Mouse (Mus musculus): Measurements from ENCODE around the gene Ccdc58.
"Not testable (repeated sequence)": the region's sequence is repeated elsewhere in the genome, so short reads cannot be mapped to it uniquely, and the experiment has no call there.

Gene Ccdc58

GRCm38 (mm10) chr16:36071450-36072379 lies at the start of gene Ccdc58, which contains the start of gene Fam162a:
TSS of gene Ccdc58 (plus strand) at chr16:36071685.
TSS of gene Fam162a (minus strand) at chr16:36071594.
- DNase-seq (ENCODE audit: low spot score): peak; percentile 82

GRCm38 (mm10) chr16:36028120-36028519 lies 43.4 kb upstream of the Ccdc58 start:
- DNase-seq (ENCODE audit: low spot score): not testable (repeated sequence)

- DNase-seq (ENCODE audit: low spot score): peak; percentile 91
Observed at GRCm38 (mm10) chr16:36040640-36041624, 30.6 kb upstream of the Ccdc58 start, which contains the start of gene Wdr5b. TSS of gene Wdr5b (plus strand) at chr16:36041190.

GRCm38 (mm10) chr16:36041625-36042020 lies 29.9 kb upstream of the Ccdc58 start:
- DNase-seq (ENCODE audit: low spot score): no peak

- DNase-seq (ENCODE audit: low spot score): no peak
Observed at GRCm38 (mm10) chr16:36043073-36043472, 28.4 kb upstream of the Ccdc58 start.

- no peak for DNase-seq (ENCODE audit: low spot score)
Observed at GRCm38 (mm10) chr16:36043964-36044363, 27.5 kb upstream of the Ccdc58 start.

GRCm38 (mm10) chr16:36047538-36047937 lies 23.9 kb upstream of the Ccdc58 start:
- no peak for DNase-seq (ENCODE audit: low spot score)

- DNase-seq (ENCODE audit: low spot score): no peak
Observed at GRCm38 (mm10) chr16:36051491-36051890, 20.0 kb upstream of the Ccdc58 start.

GRCm38 (mm10) chr16:36053524-36054275 lies 17.8 kb upstream of the Ccdc58 start:
- DNase-seq (ENCODE audit: low spot score): no peak

- no peak for DNase-seq (ENCODE audit: low spot score)
Observed at GRCm38 (mm10) chr16:36054920-36055319, 16.6 kb upstream of the Ccdc58 start.

GRCm38 (mm10) chr16:36056416-36056815 lies 15.1 kb upstream of the Ccdc58 start:
- no peak for DNase-seq (ENCODE audit: low spot score)

- no peak for DNase-seq (ENCODE audit: low spot score)
Observed at GRCm38 (mm10) chr16:36057933-36058475, 13.5 kb upstream of the Ccdc58 start.

GRCm38 (mm10) chr16:36062534-36062933 lies 9.0 kb upstream of the Ccdc58 start:
- DNase-seq (ENCODE audit: low spot score): not testable (repeated sequence)

GRCm38 (mm10) chr16:36063315-36063714 lies 8.2 kb upstream of the Ccdc58 start:
- no peak for DNase-seq (ENCODE audit: low spot score)

GRCm38 (mm10) chr16:36064904-36065303 lies 6.6 kb upstream of the Ccdc58 start:
- no peak for DNase-seq (ENCODE audit: low spot score)

GRCm38 (mm10) chr16:36067694-36068093 lies 3.8 kb upstream of the Ccdc58 start:
- no peak for DNase-seq (ENCODE audit: low spot score)

- DNase-seq (ENCODE audit: low spot score): no peak
Observed at GRCm38 (mm10) chr16:36068356-36068755, 3.1 kb upstream of the Ccdc58 start.

- no peak for DNase-seq (ENCODE audit: low spot score)
Observed at GRCm38 (mm10) chr16:36069819-36070575, 1.5 kb upstream of the Ccdc58 start.

- DNase-seq (ENCODE audit: low spot score): no peak
Observed at GRCm38 (mm10) chr16:36071071-36071449, 425 bp upstream of the Ccdc58 start.

GRCm38 (mm10) chr16:36072410-36073011 lies 1.0 kb downstream of the Ccdc58 start:
- DNase-seq (ENCODE audit: low spot score): no peak

Data from layer of hippocampus, adult 9-10 months (tissue).